Mouse (Mus musculus) hindbrain, embryonic 14.5 days (tissue): ENCODE data around the gene Tlr2. TPM values are rescaled to one million over a fixed set of nuclear protein-coding genes. Genes with fewer than 3 reads are reported as not detected.

ENCODE experiments used
- ATAC-seq: fragments of 200-750 bp; cut with Nextera tagmentation; 2 replicates; pipeline ENCODE4 v1.8.0; 2017; ENCODE audit warnings: moderate number of reproducible peaks, mild to moderate bottlenecking, moderate TSS enrichment, moderate library complexity; ENCODE audit not compliant: low FRiP score
- DNase-seq: peaks from one replicate; pipeline ENCODE4 v3.0.0-alpha.2; 2015; ENCODE audit warnings: low spot score
- H3K27ac ChIP-seq: fragments of 300-500 bp; sonication (generic); 2 replicates; pipeline ENCODE4 v1.5.1; 2014; ENCODE audit warnings: mild to moderate bottlenecking, moderate library complexity
- H3K27me3 ChIP-seq: fragments of 300-500 bp; sonication (generic); 2 replicates; pipeline ENCODE4 v1.6.1; 2014; ENCODE audit warnings: mild to moderate bottlenecking, low read length, mixed read lengths; ENCODE audit not compliant: control insufficient read depth, insufficient read depth
- H3K36me3 ChIP-seq: fragments of 300-500 bp; sonication (generic); replicated peaks from 2 replicates; pipeline ENCODE4 v1.6.1; 2014; ENCODE audit not compliant: control insufficient read depth, insufficient read depth
- H3K4me1 ChIP-seq: fragments of 300-500 bp; sonication (generic); replicated peaks from 2 replicates; pipeline ENCODE4 v1.6.1; 2014; ENCODE audit warnings: antibody characterized with exemption, low read length, mixed read lengths; ENCODE audit not compliant: control insufficient read depth, insufficient read depth
- H3K4me2 ChIP-seq: fragments of 300-500 bp; sonication (generic); replicated peaks from 2 replicates; pipeline ENCODE4 v1.6.1; 2014; ENCODE audit warnings: mild to moderate bottlenecking, moderate library complexity
- H3K4me3 ChIP-seq: fragments of 300-500 bp; sonication (generic); replicated peaks from 2 replicates; pipeline ENCODE4 v1.5.1; 2014; ENCODE audit warnings: mild to moderate bottlenecking, low read length
- H3K9ac ChIP-seq: fragments of 300-500 bp; sonication (generic); 2 replicates; pipeline ENCODE4 v1.6.1; 2014
- H3K9me3 ChIP-seq: fragments of 300-500 bp; sonication (generic); 2 replicates; pipeline ENCODE4 v1.6.1; 2016; ENCODE audit warnings: low read length; ENCODE audit not compliant: control insufficient read depth
- WGBS: fragments of 180-500 bp; shearing (Covaris S2); extraction: QIAGEN DNeasy Blood & Tissue Kit; methylation state at CpG from one replicate; pipeline ENCODE4 v1.1.7; 2014; 5-methylcytosine and 5-hydroxymethylcytosine counted together
- polyA plus RNA-seq: library from polyadenylated mRNA; unstranded; fragments of >200 nt; fragmentation: Nextera tagmentation; extraction: Ambion mirVana; gene quantifications from 2 replicates; pipeline ENCODE4 v1.2.1, GENCODE M21; 2014

Gene Tlr2
- polyA plus RNA-seq, 1 experiment from 2014 or later = 1.2 TPM

DNA sequence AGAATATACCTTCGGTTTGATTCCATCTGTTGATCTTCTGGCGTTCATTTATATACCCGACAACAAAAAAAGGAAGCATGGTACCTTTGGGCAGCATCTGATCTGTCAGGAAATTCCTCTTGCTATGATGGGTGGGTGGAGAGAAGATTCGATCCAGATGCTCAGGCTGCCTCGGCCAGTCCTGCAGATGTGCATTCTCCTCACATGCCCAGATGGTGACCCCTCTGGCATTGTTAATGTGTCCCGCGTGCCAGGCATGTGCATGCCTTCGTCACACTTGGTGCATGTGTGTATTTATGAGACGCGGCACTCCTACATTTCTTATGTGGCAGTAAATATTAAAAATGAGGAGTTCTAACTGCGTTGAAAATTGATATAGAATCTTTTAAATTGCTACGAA is 33.1 kb downstream of the Tlr2 start:
- WGBS = 88% methylated on average over 12 of the region's 12 CpGs
- DNase-seq (no peak), ATAC-seq (no peak)
- Histone ChIP-seq H3K9ac (no peak overlapping the region), H3K4me2 (no peak overlapping the region), H3K27ac (no peak overlapping the region), H3K27me3 (no peaks in the 10 kb centered on the region), H3K4me1 (no peaks in the 10 kb centered on the region), H3K36me3 (no peaks in the 10 kb centered on the region), H3K9me3 (no peaks in the 10 kb centered on the region), H3K4me3 (no peak overlapping the region)

DNA sequence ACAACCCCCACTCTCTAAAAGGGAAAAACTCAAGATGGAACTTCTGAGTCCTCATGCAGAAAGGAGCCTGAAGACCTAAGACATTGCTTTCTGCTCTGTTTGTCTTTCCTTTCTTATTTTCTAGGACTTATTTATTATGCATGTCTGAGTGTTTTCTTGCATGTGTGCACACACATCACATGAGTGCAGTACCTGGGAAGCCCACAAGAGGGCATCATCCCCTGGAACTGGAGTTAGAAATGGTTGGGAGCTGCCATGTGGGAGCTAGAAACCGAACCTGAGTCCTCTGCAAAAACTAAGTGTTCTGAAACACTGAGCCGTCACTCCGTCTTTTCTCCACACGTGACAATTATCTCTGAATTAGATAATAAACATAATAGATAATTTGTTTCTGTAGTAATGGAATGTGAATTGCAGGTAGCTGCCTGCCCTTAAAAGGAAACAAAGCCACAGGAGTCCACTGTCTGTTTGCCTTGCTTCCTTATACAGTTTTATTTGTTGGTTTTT is 39.9 kb downstream of the Tlr2 start:
- no peak for DNase-seq

DNA sequence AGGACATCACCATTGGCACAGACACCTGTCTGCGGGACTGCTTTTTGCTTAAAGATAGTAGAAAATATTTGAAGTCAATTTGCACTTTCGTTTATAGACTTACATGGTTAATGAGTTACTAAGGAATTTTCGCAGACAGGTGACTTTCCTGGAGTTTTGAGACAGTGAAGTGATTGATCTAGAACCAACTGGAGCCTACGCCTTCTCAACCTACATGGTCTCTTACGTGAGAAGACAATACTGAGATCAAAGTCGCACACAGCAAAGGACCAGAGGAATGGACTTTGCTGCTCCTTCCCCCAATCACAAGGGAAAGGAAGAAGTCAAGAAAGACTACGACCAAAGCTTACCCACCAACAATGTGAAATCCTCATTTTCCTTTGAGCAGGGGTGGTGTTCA is 42.1 kb downstream of the Tlr2 start:
- Histone ChIP-seq H3K4me1 (no peaks in the 10 kb centered on the region), H3K27me3 (no peaks in the 10 kb centered on the region), H3K4me2 (no peak overlapping the region), H3K4me3 (no peak overlapping the region), H3K9me3 (peaks cover 6% of the 10 kb centered on the region; the same call in 1 of the 2 replicates), H3K27ac (no peak overlapping the region), H3K36me3 (no peaks in the 10 kb centered on the region), H3K9ac (no peak overlapping the region)
- WGBS = 92% methylated on average over 7 of the region's 7 CpGs
- DNase-seq (no peak), ATAC-seq (no peak)

More for the DNA sequence above, 39.9 kb downstream of the Tlr2 start:
- Histone ChIP-seq H3K27me3 (no peaks in the 10 kb centered on the region), H3K9me3 (peaks cover 6% of the 10 kb centered on the region; the same call in 1 of the 2 replicates), H3K4me1 (no peaks in the 10 kb centered on the region), H3K4me3 (no peak overlapping the region), H3K36me3 (no peaks in the 10 kb centered on the region), H3K4me2 (no peak overlapping the region), H3K9ac (no peak overlapping the region), H3K27ac (no peak overlapping the region)
- ATAC-seq = no peak
- WGBS = 98% methylated on average over 4 of the region's 4 CpGs

DNA sequence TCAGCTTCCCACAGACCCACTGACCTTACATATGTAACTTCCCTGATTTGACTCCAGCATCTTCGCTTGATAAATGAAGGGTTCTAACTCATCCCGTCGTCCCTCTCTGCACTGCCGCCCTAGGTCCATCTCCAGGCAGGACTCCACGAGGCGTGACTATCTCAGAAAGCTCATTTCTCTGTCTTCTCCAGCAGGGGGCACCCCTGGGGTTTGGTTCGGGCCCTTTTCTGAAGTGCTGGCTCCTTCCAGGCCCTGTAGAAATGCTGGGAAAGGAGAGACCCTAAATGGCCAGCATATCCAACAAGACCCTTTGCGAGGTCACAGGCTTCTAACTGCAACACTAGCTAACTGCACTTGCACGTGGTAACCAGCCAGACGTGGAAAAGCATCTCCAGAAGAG is 43.7 kb downstream of the Tlr2 start:
- H3K27me3 ChIP-seq = no peaks in the 10 kb centered on the region

DNA sequence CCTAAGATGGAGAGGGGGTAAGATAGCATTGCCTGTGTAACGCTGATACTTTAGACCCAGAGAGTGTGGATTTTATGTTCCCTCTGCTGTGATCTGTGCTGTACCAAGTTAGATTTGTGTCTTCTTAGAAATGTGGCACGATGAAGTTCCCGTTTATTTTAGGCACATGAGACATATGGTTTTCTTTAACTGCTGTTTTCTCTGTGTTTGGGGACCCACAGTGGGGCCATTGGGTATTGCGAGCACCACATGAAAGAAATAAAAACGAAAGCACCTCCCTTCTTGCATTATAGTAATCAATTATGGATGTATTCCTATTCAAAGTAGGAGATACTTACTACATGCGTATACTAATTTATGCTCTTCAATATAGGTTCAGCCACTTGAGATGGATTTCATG is 44.5 kb downstream of the Tlr2 start:
- no peak overlapping the region for H3K4me2 ChIP-seq
- H3K4me3 ChIP-seq = no peak overlapping the region
- H3K9ac ChIP-seq = no peak overlapping the region
- no peak overlapping the region for H3K27ac ChIP-seq
- DNase-seq (no peak), ATAC-seq (no peak)
- H3K9me3 ChIP-seq = peaks cover 6% of the 10 kb centered on the region; the same call in 1 of the 2 replicates
- H3K36me3 ChIP-seq = no peaks in the 10 kb centered on the region
- H3K27me3 ChIP-seq = no peaks in the 10 kb centered on the region
- no peaks in the 10 kb centered on the region for H3K4me1 ChIP-seq
- WGBS = 80% methylated on average over 6 of the region's 6 CpGs

More for the DNA sequence above, 43.7 kb downstream of the Tlr2 start:
- DNase-seq (peak; percentile 59), ATAC-seq (peak; percentile 55; the same call in 1 of the 2 replicates)
- Histone ChIP-seq H3K36me3 (no peaks in the 10 kb centered on the region), H3K4me2 (no peak overlapping the region), H3K9me3 (peaks cover 6% of the 10 kb centered on the region; the same call in 1 of the 2 replicates), H3K4me1 (no peaks in the 10 kb centered on the region), H3K27ac (no peak overlapping the region), H3K9ac (no peak overlapping the region), H3K4me3 (no peak overlapping the region)
- 7% methylated on average over 10 of the region's 10 CpGs for WGBS

DNA sequence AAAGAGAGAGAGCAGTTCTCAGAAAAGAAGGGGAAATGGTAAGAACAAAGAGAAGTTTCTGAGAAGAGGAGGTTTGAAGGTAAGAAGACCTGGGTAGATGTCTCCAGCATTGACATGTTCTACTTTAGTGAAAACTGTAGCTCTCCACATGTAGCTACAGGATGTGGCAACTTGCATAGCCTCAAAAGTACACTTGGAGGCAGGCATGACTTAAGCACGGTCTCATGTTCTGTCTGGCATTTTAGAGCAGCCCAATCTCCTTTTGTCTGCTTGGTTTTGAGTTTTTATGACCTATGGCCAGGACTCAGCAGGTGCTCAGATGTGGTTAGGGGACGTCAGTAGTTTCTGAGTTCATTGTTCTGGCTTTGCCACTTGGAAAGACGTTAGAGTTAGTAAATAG is 50.1 kb downstream of the Tlr2 start:
- peaks cover 5% of the 10 kb centered on the region; the same call in 1 of the 2 replicates for H3K27me3 ChIP-seq
- H3K9me3 ChIP-seq = no peaks in the 10 kb centered on the region
- H3K27ac ChIP-seq = no peak overlapping the region
- no peak overlapping the region for H3K4me3 ChIP-seq
- H3K36me3 ChIP-seq = no peaks in the 10 kb centered on the region
- no peak overlapping the region for H3K4me2 ChIP-seq
- WGBS = 58% methylated on average over 3 of the region's 3 CpGs
- no peak for DNase-seq
- H3K9ac ChIP-seq = no peak overlapping the region
- 0 out of 2 replicates have a peak, but pooled peaks cover 3% of the 10 kb centered on the region for H3K4me1 ChIP-seq
- no peak for ATAC-seq

DNA sequence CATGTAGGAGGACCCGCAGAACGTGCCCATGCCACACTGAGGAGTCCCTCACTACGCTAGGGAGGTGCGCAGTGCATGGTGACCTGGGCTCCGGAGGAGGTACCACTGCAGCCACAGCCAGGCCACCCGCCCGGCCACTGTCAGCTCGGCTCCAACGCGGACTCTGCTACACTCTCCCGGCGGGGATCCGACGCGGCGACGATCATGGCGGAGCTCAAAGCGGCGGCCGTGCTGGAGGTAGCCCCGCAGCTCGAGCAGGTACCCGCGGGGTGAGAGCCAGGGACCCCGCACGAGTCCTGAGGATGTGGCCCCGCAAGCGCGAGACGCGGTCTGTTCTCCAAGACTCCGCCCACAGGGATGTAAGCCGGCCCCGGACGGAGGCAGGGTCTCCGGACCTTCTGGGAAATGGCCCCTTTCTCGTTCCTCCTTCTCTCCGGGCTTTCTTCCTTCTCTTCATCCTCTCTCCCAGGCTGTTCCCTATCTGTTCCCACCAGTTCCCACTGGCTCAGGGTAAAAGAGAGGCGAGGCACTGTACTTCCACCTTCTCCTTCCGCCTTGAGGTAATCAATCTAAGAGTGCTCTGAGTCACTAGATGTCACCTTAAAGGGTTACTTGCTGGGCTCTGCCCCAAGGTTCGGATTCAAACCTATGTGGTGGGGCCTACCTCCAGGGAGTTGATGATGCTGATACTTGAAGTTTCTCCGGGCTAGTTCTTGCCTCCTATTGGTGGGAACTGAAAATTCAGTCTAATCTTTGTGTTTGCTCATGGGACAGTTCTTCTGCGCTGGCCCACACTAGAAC is 51.7 kb downstream of the Tlr2 start:
- peak; percentile 74 for ATAC-seq
- WGBS = 2% methylated on average over 39 of the region's 44 CpGs
- H3K4me3 ChIP-seq = peak overlapping the region; percentile 52
- peak overlapping the region; percentile 61 for H3K9ac ChIP-seq
- no peaks in the 10 kb centered on the region for H3K36me3 ChIP-seq
- H3K4me1 ChIP-seq = 0 out of 2 replicates have a peak, but pooled peaks cover 3% of the 10 kb centered on the region
- no peak overlapping the region for H3K27ac ChIP-seq
- peak overlapping the region; percentile 78 for H3K4me2 ChIP-seq
- no peaks in the 10 kb centered on the region for H3K9me3 ChIP-seq
- H3K27me3 ChIP-seq = peaks cover 5% of the 10 kb centered on the region; the same call in 1 of the 2 replicates
- peak; percentile 55 for DNase-seq

DNA sequence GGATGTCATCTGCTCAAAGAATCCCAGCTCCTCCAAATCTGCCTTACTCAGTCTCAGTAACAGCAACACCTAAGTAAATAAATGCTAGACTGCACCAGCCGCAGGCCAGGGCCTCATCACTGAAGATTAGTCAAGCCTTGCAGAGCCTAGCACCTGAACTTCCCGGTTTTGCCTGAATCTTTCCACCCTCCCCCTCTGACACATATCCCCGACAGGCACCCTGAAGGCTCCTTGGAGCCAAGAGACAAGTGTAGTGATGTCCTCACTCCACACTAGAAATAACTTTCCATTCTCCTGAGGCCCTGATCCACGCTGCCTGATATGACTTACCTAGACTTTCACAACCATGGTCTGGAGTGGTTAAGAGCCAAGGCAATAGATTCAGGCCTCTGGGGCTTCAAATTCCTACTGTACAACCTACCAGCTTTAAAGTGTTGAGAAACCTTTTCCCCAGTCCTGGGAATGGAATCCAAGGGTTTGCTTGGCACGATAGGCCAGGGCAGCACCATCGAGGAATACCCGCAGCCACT is 53.7 kb downstream of the Tlr2 start:
- 0 out of 2 replicates have a peak, but pooled peaks cover 3% of the 10 kb centered on the region for H3K4me1 ChIP-seq
- WGBS = 91% methylated on average over 7 of the region's 7 CpGs
- peaks cover 5% of the 10 kb centered on the region; the same call in 1 of the 2 replicates for H3K27me3 ChIP-seq
- H3K36me3 ChIP-seq = no peaks in the 10 kb centered on the region
- no peak overlapping the region for H3K9ac ChIP-seq
- DNase-seq (no peak), ATAC-seq (no peak)
- H3K4me3 ChIP-seq = no peak overlapping the region
- H3K9me3 ChIP-seq = no peaks in the 10 kb centered on the region
- H3K27ac ChIP-seq = no peak overlapping the region
- H3K4me2 ChIP-seq = no peak overlapping the region

DNA sequence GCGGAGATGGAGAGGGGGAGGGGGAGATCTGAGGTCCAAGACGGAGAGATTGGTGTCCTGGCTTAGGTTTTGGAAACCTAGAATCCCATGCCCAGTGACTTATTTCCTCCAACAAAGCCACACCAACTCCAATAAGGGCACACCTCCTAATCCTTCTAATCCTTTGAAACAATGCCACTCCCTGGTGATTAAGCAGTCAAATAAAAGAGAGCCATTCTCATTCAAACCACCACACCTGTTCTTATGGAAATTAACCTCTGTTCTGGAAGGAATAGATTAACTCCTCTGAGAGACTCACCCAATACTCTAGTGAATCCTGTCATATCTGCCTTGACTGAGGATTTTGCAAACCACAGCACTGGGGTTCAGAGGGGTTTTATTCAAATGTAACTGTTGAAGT is 54.5 kb downstream of the Tlr2 start:
- Histone ChIP-seq H3K4me3 (no peak overlapping the region), H3K27me3 (peaks cover 5% of the 10 kb centered on the region; the same call in 1 of the 2 replicates), H3K9ac (no peak overlapping the region), H3K36me3 (no peaks in the 10 kb centered on the region), H3K27ac (no peak overlapping the region), H3K4me1 (0 out of 2 replicates have a peak, but pooled peaks cover 3% of the 10 kb centered on the region), H3K9me3 (no peaks in the 10 kb centered on the region), H3K4me2 (no peak overlapping the region)
- ATAC-seq (no peak), DNase-seq (no peak)
- 80% methylated on average over 2 of the region's 2 CpGs for WGBS
